Mouse (Mus musculus) lung, embryonic 16.5 days (tissue): Measurements from ENCODE around the gene Ripply3. TPM values are rescaled to one million over a fixed set of nuclear protein-coding genes. Genes with fewer than 3 reads are reported as not detected.

ENCODE experiments used
- ATAC-seq: fragments of 200-750 bp; cut with Nextera tagmentation; 2 replicates; pipeline ENCODE4 v1.8.0; 2017; ENCODE audit warnings: low read depth, mild to moderate bottlenecking, moderate library complexity
- H3K27ac ChIP-seq: fragments of 300-500 bp; sonication (generic); 2 replicates; pipeline ENCODE4 v1.5.1; 2014; ENCODE audit warnings: mild to moderate bottlenecking, control low read depth, low read length
- H3K27me3 ChIP-seq: fragments of 300-500 bp; sonication (generic); 2 replicates; pipeline ENCODE4 v1.6.1; 2014; ENCODE audit warnings: low read depth, low read length, mixed read lengths; ENCODE audit not compliant: control insufficient read depth, insufficient read depth
- H3K36me3 ChIP-seq: fragments of 300-500 bp; sonication (generic); 2 replicates; pipeline ENCODE4 v1.6.1; 2014; ENCODE audit warnings: low read length; ENCODE audit not compliant: control insufficient read depth, insufficient read depth
- H3K4me1 ChIP-seq: fragments of 300-500 bp; sonication (generic); replicated peaks from 2 replicates; pipeline ENCODE4 v1.6.1; 2014; ENCODE audit warnings: low read length, mixed read lengths; ENCODE audit not compliant: control insufficient read depth, insufficient read depth
- H3K4me2 ChIP-seq: fragments of 300-500 bp; sonication (generic); 2 replicates; pipeline ENCODE4 v1.6.1; 2014; ENCODE audit warnings: low read depth, low read length, control low read depth
- H3K4me3 ChIP-seq: fragments of 300-500 bp; sonication (generic); 2 replicates; pipeline ENCODE4 v1.5.1; 2014; ENCODE audit warnings: mild to moderate bottlenecking, low read length, control low read depth
- H3K9ac ChIP-seq: fragments of 300-500 bp; sonication (generic); 2 replicates; pipeline ENCODE4 v1.6.1; 2014; ENCODE audit warnings: low read length, control low read depth
- H3K9me3 ChIP-seq: fragments of 300-500 bp; sonication (generic); 2 replicates; pipeline ENCODE4 v1.6.1; 2016; ENCODE audit warnings: low read length; ENCODE audit not compliant: control insufficient read depth
- WGBS: fragments of 180-500 bp; shearing (Covaris S2); extraction: QIAGEN DNeasy Blood & Tissue Kit; methylation state at CpG from one replicate; pipeline ENCODE4 v1.1.7; 2014; 5-methylcytosine and 5-hydroxymethylcytosine counted together
- polyA plus RNA-seq: library from polyadenylated mRNA; unstranded; fragments of >200 nt; fragmentation: Nextera tagmentation; extraction: Ambion mirVana; gene quantifications from 2 replicates; pipeline ENCODE4 v1.2.1, GENCODE M21; 2015

Ripply3 gene
- polyA plus RNA-seq, 1 experiment from 2014 or later, result 23.5 TPM

GRCm38 (mm10) chr16:94362174-94362873 lies 34.1 kb downstream of the Ripply3 start:
- Histone ChIP-seq H3K27ac (no peak overlapping the region), H3K4me2 (no peak overlapping the region), H3K36me3 (peaks cover 3% of the 10 kb centered on the region; the same call in 1 of the 2 replicates), H3K9me3 (no peaks in the 10 kb centered on the region), H3K4me1 (no peaks in the 10 kb centered on the region), H3K9ac (no peak overlapping the region), H3K27me3 (no peaks in the 10 kb centered on the region), H3K4me3 (no peak overlapping the region)
- ATAC-seq, result no peak
- 40% methylated on average over 10 of the region's 10 CpGs for WGBS

- Histone ChIP-seq H3K27ac (no peak overlapping the region), H3K4me2 (no peak overlapping the region), H3K4me3 (no peak overlapping the region), H3K27me3 (no peaks in the 10 kb centered on the region), H3K9me3 (no peaks in the 10 kb centered on the region), H3K4me1 (no peaks in the 10 kb centered on the region; the same call in none of the 2 replicates), H3K9ac (no peak overlapping the region), H3K36me3 (peaks cover 3% of the 10 kb centered on the region; the same call in 1 of the 2 replicates)
- no peak for ATAC-seq
- 85% methylated on average over 4 of the region's 4 CpGs for WGBS
Measured at GRCm38 (mm10) chr16:94363814-94364213, 35.6 kb downstream of the Ripply3 start.

- peaks cover 3% of the 10 kb centered on the region; the same call in 1 of the 2 replicates for H3K36me3 ChIP-seq
- H3K27ac ChIP-seq, result no peak overlapping the region
- no peak for ATAC-seq
- H3K27me3 ChIP-seq, result no peaks in the 10 kb centered on the region
- no peak overlapping the region for H3K4me2 ChIP-seq
- 82% methylated on average over 3 of the region's 3 CpGs for WGBS
- H3K9ac ChIP-seq, result no peak overlapping the region
- H3K4me3 ChIP-seq, result no peak overlapping the region
- peaks cover 9% of the 10 kb centered on the region for H3K4me1 ChIP-seq
- no peaks in the 10 kb centered on the region for H3K9me3 ChIP-seq
Measured at GRCm38 (mm10) chr16:94365435-94365834, 37.2 kb downstream of the Ripply3 start.

GRCm38 (mm10) chr16:94369596-94370172 lies 41.5 kb downstream of the Ripply3 start:
- H3K9me3 ChIP-seq, result no peaks in the 10 kb centered on the region
- H3K27ac ChIP-seq, result peak overlapping the region; percentile 99
- ATAC-seq, result no peak
- peak overlapping the region; percentile 93 for H3K4me3 ChIP-seq
- 3% methylated on average over 6 of the region's 6 CpGs for WGBS
- H3K4me2 ChIP-seq, result peak overlapping the region; percentile 82
- peaks cover 3% of the 10 kb centered on the region; the same call in 1 of the 2 replicates for H3K36me3 ChIP-seq
- H3K4me1 ChIP-seq, result peaks cover 17% of the 10 kb centered on the region
- H3K27me3 ChIP-seq, result no peaks in the 10 kb centered on the region
- peak overlapping the region; percentile 95 for H3K9ac ChIP-seq

- no peaks in the 10 kb centered on the region for H3K36me3 ChIP-seq
- peak; percentile 92 for ATAC-seq
- H3K4me1 ChIP-seq, result peaks cover 20% of the 10 kb centered on the region
- no peaks in the 10 kb centered on the region for H3K9me3 ChIP-seq
- H3K9ac ChIP-seq, result peak within 1 kb of the TSS; percentile 95
- peak within 1 kb of the TSS; percentile 82 for H3K4me2 ChIP-seq
- H3K4me3 ChIP-seq, result peak within 1 kb of the TSS; percentile 93
- H3K27ac ChIP-seq, result peak within 1 kb of the TSS; percentile 99
- under 1% methylated on average over 78 of the region's 79 CpGs for WGBS
- no peaks in the 10 kb centered on the region for H3K27me3 ChIP-seq
Measured at GRCm38 (mm10) chr16:94370173-94370914, 42.1 kb downstream of the Ripply3 start, which contains the start of gene Ttc3. TSS of gene Ttc3 (plus strand) at chr16:94370618.

- H3K4me3 ChIP-seq, result peak overlapping the region; percentile 93
- peaks cover 20% of the 10 kb centered on the region for H3K4me1 ChIP-seq
- no peaks in the 10 kb centered on the region for H3K27me3 ChIP-seq
- ATAC-seq, result peak; percentile 84
- H3K27ac ChIP-seq, result peak overlapping the region; percentile 99
- WGBS, result under 1% methylated on average over 43 of the region's 43 CpGs
- H3K9me3 ChIP-seq, result no peaks in the 10 kb centered on the region
- H3K9ac ChIP-seq, result peak overlapping the region; percentile 95
- no peaks in the 10 kb centered on the region for H3K36me3 ChIP-seq
- H3K4me2 ChIP-seq, result peak overlapping the region; percentile 82
Measured at GRCm38 (mm10) chr16:94370915-94371300, 42.7 kb downstream of the Ripply3 start.

- peak; percentile 72 for ATAC-seq
- under 1% methylated on average over 30 of the region's 43 CpGs for WGBS
- Histone ChIP-seq H3K4me2 (peak within 1 kb of the TSS; percentile 82), H3K36me3 (no peaks in the 10 kb centered on the region), H3K9me3 (no peaks in the 10 kb centered on the region), H3K27me3 (no peaks in the 10 kb centered on the region), H3K4me3 (peak within 1 kb of the TSS; percentile 93), H3K9ac (peak within 1 kb of the TSS; percentile 95), H3K27ac (peak within 1 kb of the TSS; percentile 99), H3K4me1 (peaks cover 20% of the 10 kb centered on the region)
Measured at GRCm38 (mm10) chr16:94371301-94371931, 43.2 kb downstream of the Ripply3 start, which contains the start of gene Pigp. TSS of gene Pigp (minus strand) at chr16:94371842.

- Histone ChIP-seq H3K9ac (no peak overlapping the region), H3K4me1 (peaks cover 5% of the 10 kb centered on the region), H3K4me3 (no peak overlapping the region), H3K36me3 (no peaks in the 10 kb centered on the region), H3K9me3 (no peaks in the 10 kb centered on the region), H3K4me2 (no peak overlapping the region), H3K27me3 (no peaks in the 10 kb centered on the region), H3K27ac (no peak overlapping the region)
- 66% methylated on average over 1 of the region's 1 CpGs for WGBS
- no peak for ATAC-seq
Measured at GRCm38 (mm10) chr16:94379386-94379785, 51.2 kb downstream of the Ripply3 start.
